Mouse (Mus musculus) thymus, adult 2 months (tissue): ENCODE measurements around the gene Rhog. TPM values are rescaled to one million over a fixed set of nuclear protein-coding genes. Genes with fewer than 3 reads are reported as not detected.

Experiments
- DNase-seq: peaks from one replicate; pipeline ENCODE4 v3.0.0; 2021
- H3K27ac ChIP-seq: fragments of 200-500 bp; 2 replicates; pipeline ENCODE4 v1.5.1; 2012; ENCODE audit warnings: low read length, control low read depth; ENCODE audit not compliant: control insufficient read depth, insufficient read depth
- H3K27me3 ChIP-seq: fragments of 200-500 bp; 2 replicates; pipeline ENCODE4 v1.6.1; 2012; ENCODE audit warnings: mild to moderate bottlenecking, low read length, moderate library complexity, mixed read lengths; ENCODE audit not compliant: control insufficient read depth, insufficient read depth
- H3K36me3 ChIP-seq: fragments of 200-500 bp; 2 replicates; pipeline ENCODE4 v1.6.1; 2012; ENCODE audit warnings: mild to moderate bottlenecking, low read length, moderate library complexity; ENCODE audit not compliant: control insufficient read depth, insufficient read depth
- H3K4me1 ChIP-seq: fragments of 200-500 bp; replicated peaks from 2 replicates; pipeline ENCODE4 v1.6.1; 2012; ENCODE audit warnings: low read length; ENCODE audit not compliant: control insufficient read depth, insufficient read depth
- H3K4me3 ChIP-seq: fragments of 200-500 bp; 2 replicates; pipeline ENCODE4 v1.5.1; 2012; ENCODE audit warnings: mild to moderate bottlenecking, low read length, control low read depth, moderate library complexity; ENCODE audit not compliant: control insufficient read depth, insufficient read depth
- CTCF ChIP-seq: fragments of 200-500 bp; IDR thresholded peaks from 2 replicates; pipeline ENCODE4 v1.5.1; 2012; ENCODE audit warnings: mild to moderate bottlenecking, control low read depth, low read length, moderate library complexity, borderline replicate concordance; ENCODE audit not compliant: control insufficient read depth, poor library complexity, insufficient read depth; ENCODE audit errors: extremely low read depth
- POLR2A ChIP-seq: fragments of 200-500 bp; IDR thresholded peaks from 2 replicates; pipeline ENCODE4 v1.6.1; 2012; ENCODE audit warnings: mild to moderate bottlenecking, low read length, control low read depth, moderate library complexity; ENCODE audit not compliant: control insufficient read depth, poor library complexity, insufficient read depth; ENCODE audit errors: extremely low read depth
- WGBS: fragments of 180-500 bp; shearing (Covaris S2); methylation state at CpG from one replicate; pipeline ENCODE4 v1.1.7; 2018; 5-methylcytosine and 5-hydroxymethylcytosine counted together
- polyA plus RNA-seq: library from polyadenylated mRNA; depleted of rRNA; stranded (reverse); fragments of >200 nt; gene quantifications from 2 replicates; pipeline ENCODE4 v1.2.3, GENCODE M21; 2012; rRNA removed

The Rhog gene
- polyA plus RNA-seq, 1 experiment, result 221 TPM

GRCm38 (mm10) chr7:102208806-102209363 lies 47.0 kb downstream of the Rhog start:
- H3K27me3 ChIP-seq, result no peaks in the 10 kb centered on the region
- H3K36me3 ChIP-seq, result no peaks in the 10 kb centered on the region
- TF ChIP-seq POLR2A (no peak), CTCF (no peak)
- no peak overlapping the region for H3K4me3 ChIP-seq
- no peak overlapping the region for H3K27ac ChIP-seq
- WGBS, result 42% methylated on average over 4 of the region's 4 CpGs
- DNase-seq, result no peak
- H3K4me1 ChIP-seq, result no peaks in the 10 kb centered on the region

- H3K36me3 ChIP-seq, result no peaks in the 10 kb centered on the region
- no peak overlapping the region for H3K4me3 ChIP-seq
- H3K4me1 ChIP-seq, result no peaks in the 10 kb centered on the region
- WGBS, result 91% methylated on average over 1 of the region's 1 CpGs
- H3K27ac ChIP-seq, result no peak overlapping the region
- no peak for TF ChIP-seq POLR2A
- TF ChIP-seq CTCF, result no peak
- no peak for DNase-seq
- no peaks in the 10 kb centered on the region for H3K27me3 ChIP-seq
These were observed 50.2 kb downstream of the Rhog start for GRCm38 (mm10) chr7:102205646-102206045.

- DNase-seq, result no peak
- H3K27ac ChIP-seq, result no peak overlapping the region
- 89% methylated on average over 3 of the region's 3 CpGs for WGBS
- H3K27me3 ChIP-seq, result no peaks in the 10 kb centered on the region
- H3K36me3 ChIP-seq, result no peaks in the 10 kb centered on the region
- no peak overlapping the region for H3K4me3 ChIP-seq
- TF ChIP-seq CTCF (no peak), POLR2A (no peak)
- H3K4me1 ChIP-seq, result no peaks in the 10 kb centered on the region
These were observed 51.5 kb downstream of the Rhog start for GRCm38 (mm10) chr7:102204296-102204857.

- H3K27ac ChIP-seq, result no peak overlapping the region
These were observed 54.7 kb downstream of the Rhog start for GRCm38 (mm10) chr7:102200996-102201785.

GRCm38 (mm10) chr7:102200576-102200975 lies 55.3 kb downstream of the Rhog start:
- Histone ChIP-seq H3K4me3 (no peak overlapping the region), H3K36me3 (no peaks in the 10 kb centered on the region), H3K27me3 (no peaks in the 10 kb centered on the region), H3K27ac (no peak overlapping the region), H3K4me1 (no peaks in the 10 kb centered on the region; the same call in 1 of the 2 replicates)
- WGBS, result 84% methylated on average over 3 of the region's 3 CpGs
- TF ChIP-seq POLR2A (no peak), CTCF (no peak)
- no peak for DNase-seq

More at GRCm38 (mm10) chr7:102200996-102201785, 54.7 kb downstream of the Rhog start:
- Histone ChIP-seq H3K36me3 (no peaks in the 10 kb centered on the region), H3K4me1 (no peaks in the 10 kb centered on the region; the same call in 1 of the 2 replicates), H3K4me3 (no peak overlapping the region), H3K27me3 (no peaks in the 10 kb centered on the region)
- TF ChIP-seq POLR2A, result no peak
- TF ChIP-seq CTCF, result no peak
- DNase-seq, result no peak

- no peak for DNase-seq
- Histone ChIP-seq H3K36me3 (peaks cover 38% of the 10 kb centered on the region), H3K27ac (no peak overlapping the region), H3K4me1 (no peaks in the 10 kb centered on the region), H3K4me3 (no peak overlapping the region), H3K27me3 (no peaks in the 10 kb centered on the region)
- WGBS, result 98% methylated on average over 1 of the region's 1 CpGs
- no peak for TF ChIP-seq CTCF
- no peak for TF ChIP-seq POLR2A
These were observed 63.5 kb downstream of the Rhog start for GRCm38 (mm10) chr7:102192356-102192755.

Other genes with a start within 250 kb of the Rhog start
- 57.9 and 80.7 TPM in 2 replicates for gene Il18bp, start 237.4 kb downstream of the Rhog start, polyA plus RNA-seq
- 41.0 and 42.1 TPM in 2 replicates for gene Rnf121, start 190.6 kb downstream of the Rhog start, polyA plus RNA-seq
- 47.7 and 54.3 TPM in 2 replicates for gene Xndc1, start 190.5 kb downstream of the Rhog start, polyA plus RNA-seq
- gene Xntrpc, start 190.3 kb downstream of the Rhog start, polyA plus RNA-seq, result 11.9 and 12.1 TPM in 2 replicates
- gene Trpc2, start 172.9 kb downstream of the Rhog start, polyA plus RNA-seq, result 0.61 and 0.92 TPM in 2 replicates
- gene Art1, start 154.3 kb downstream of the Rhog start, polyA plus RNA-seq, result 15.7 and 23.7 TPM in 2 replicates
- gene Art5, start 146.6 kb downstream of the Rhog start, polyA plus RNA-seq, result 2.4 and 3.7 TPM in 2 replicates
- gene Chrna10, start 139.2 kb downstream of the Rhog start, polyA plus RNA-seq, result 1.7 and 1.8 TPM in 2 replicates
- 23.7 and 28.1 TPM in 2 replicates for gene Nup98, start 45.9 kb downstream of the Rhog start, polyA plus RNA-seq
- gene Pgap2, start 45.8 kb downstream of the Rhog start, polyA plus RNA-seq, result 99.7 and 131 TPM in 2 replicates
- 98.6 and 107 TPM in 2 replicates for gene Stim1, start 11.8 kb upstream of the Rhog start, polyA plus RNA-seq
- gene Rrm1, start 185.6 kb upstream of the Rhog start, polyA plus RNA-seq, result 46.3 and 67.1 TPM in 2 replicates
- gene Olfr543, start 225.6 kb upstream of the Rhog start, polyA plus RNA-seq, result not detected in 2 replicates
- not detected in 2 replicates for gene Olfr544, start 232.3 kb upstream of the Rhog start, polyA plus RNA-seq
- gene Olfr545, start 243.5 kb upstream of the Rhog start, polyA plus RNA-seq, result not detected in 2 replicates